Mouse (Mus musculus) gastrocnemius, postnatal 10 days (tissue): ENCODE measurements around the gene Mettl7b. TPM values are rescaled to one million over a fixed set of nuclear protein-coding genes. Genes with fewer than 3 reads are reported as not detected.

ENCODE experiments used
- DNase-seq: peaks from one replicate; pipeline ENCODE4 v3.0.0; 2021; ENCODE audit warnings: mixed read lengths
- total RNA-seq, 2 experiments: library from RNA; stranded (reverse); gene quantifications; 2 replicates each; pipeline ENCODE4 v1.2.3; 2021

The Mettl7b gene
- total RNA-seq, 2 experiments from 2014 or later: 0.19 TPM; not detected in 1

GRCm38 (mm10) chr10:128919203-128919631, 41.6 kb downstream of the Mettl7b start:
- peak; percentile 42 for DNase-seq

DNA sequence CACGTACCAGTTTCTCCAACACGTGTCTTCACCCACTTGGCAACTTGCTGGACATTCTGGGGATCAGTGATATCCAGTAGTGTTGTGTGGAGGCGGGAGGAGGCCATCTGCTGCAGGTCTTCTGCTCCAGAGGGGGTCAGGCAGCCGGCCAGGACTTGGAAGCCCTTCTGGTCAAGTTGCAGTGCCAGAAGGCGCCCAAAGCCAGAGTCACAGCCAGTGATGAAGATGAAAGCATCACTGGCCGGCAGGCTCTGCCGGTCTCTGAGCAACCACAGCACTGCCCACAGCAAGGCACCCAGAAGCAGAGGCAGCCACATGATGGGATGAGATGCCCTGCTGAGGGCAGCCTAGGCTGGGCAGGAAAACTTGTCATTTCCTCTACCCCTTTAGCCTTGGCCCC, 42.5 kb downstream of the Mettl7b start:
- peak; percentile 81 for DNase-seq

DNA sequence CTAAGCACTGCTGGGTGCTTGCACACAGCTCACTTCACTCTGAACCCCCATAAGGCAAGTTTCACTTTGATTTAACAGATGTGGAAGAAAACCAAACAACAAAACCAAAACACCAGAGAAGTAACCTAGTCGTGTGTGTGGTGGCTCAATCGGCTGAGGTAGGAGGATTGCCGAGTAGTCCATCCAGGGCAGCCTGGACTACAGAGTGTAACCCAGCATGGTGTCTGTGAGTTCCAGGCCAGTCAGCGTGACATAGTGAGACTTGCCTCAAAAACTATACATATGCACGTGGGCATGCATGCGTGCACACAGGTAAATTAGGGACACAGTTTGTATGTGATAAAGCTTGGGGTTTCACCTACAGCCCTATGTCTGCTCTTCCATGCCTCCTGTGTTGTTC, 43.4 kb downstream of the Mettl7b start:
- DNase-seq: no peak

- DNase-seq: no peak
Observed at GRCm38 (mm10) chr10:128916665-128917064, 44.1 kb downstream of the Mettl7b start.

DNA sequence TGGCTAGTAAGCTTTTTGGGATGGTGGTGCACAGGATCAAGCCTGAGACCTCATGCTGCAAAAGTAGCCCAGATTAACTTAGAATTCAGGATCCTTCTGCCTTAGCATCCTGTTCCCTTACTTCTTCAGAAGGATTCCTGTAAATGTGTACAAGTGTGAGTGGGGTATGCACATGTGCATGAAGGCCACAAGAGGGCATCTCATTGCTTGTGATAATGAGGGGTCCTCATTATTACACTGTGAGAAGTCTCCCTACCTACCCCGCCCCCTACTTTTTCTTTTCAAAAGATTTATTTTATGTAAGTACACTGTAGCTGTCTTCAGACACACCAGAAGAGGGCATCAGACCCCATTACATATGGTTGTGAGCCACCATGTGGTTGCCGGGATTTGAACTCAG, 45.2 kb downstream of the Mettl7b start:
- DNase-seq: no peak

DNA sequence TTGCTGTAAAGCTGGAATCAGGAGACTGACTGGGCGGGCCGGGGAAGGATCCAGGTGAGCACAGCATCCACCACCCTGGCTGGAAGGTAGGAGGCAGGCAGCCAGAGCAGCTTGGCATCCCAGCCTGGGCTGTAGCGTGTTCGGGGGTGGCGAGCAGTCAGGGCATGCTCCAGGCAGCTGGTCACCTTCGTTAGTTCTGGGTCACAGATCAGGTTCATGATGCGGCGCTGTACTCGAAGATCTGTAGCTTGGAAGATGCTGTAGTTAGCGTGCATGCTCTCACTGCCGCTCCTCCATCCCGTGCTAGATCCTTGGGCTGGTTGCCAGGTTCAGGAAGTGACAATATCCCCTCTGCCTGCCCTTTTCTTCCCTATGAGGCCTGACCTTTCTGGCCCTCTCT, 47.1 kb downstream of the Mettl7b start:
- DNase-seq: peak; percentile 13

- DNase-seq: peak; percentile 91
Observed at GRCm38 (mm10) chr10:128913219-128913618, 47.6 kb downstream of the Mettl7b start.

GRCm38 (mm10) chr10:128912791-128913190, 48.0 kb downstream of the Mettl7b start:
- no peak for DNase-seq

DNA sequence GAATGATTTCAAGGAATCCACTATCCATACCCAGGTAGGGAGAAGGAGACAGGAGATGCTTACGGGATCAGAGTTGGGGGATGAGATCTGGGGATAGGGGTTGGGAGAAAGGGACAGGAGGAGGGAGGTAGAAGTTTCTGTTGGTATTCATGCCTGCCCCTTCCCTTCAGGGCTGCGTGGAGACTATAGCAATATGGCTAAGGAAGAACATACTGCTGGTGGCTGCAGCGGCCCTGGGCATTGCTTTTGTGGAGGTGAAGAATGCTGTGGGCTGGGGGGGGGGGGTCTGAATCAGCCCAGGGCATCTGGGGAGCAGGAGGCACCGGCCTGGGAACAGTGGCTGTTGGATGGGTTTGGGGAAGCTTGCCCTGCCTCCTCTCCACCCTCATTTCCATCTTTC, 48.5 kb downstream of the Mettl7b start:
- no peak for DNase-seq

DNA sequence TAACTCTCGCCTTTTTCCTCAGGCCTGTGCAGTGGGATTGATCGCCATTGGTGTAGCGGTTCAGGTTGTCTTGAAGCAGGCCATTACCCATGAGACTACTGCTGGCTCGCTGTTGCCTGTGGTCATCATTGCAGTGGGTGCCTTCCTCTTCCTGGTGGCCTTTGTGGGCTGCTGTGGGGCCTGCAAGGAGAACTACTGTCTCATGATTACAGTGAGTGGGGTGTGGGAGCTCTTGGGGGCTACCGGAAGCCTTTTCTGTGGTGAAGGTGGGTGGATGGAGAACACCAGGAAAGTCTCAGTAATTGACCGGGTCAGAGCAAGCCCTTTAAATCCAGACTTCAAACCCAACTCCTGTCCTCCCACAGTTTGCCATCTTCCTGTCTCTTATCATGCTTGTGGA, 49.4 kb downstream of the Mettl7b start:
- no peak for DNase-seq

- DNase-seq: peak; percentile 66
Observed at GRCm38 (mm10) chr10:128910066-128910841, 50.5 kb downstream of the Mettl7b start.

DNA sequence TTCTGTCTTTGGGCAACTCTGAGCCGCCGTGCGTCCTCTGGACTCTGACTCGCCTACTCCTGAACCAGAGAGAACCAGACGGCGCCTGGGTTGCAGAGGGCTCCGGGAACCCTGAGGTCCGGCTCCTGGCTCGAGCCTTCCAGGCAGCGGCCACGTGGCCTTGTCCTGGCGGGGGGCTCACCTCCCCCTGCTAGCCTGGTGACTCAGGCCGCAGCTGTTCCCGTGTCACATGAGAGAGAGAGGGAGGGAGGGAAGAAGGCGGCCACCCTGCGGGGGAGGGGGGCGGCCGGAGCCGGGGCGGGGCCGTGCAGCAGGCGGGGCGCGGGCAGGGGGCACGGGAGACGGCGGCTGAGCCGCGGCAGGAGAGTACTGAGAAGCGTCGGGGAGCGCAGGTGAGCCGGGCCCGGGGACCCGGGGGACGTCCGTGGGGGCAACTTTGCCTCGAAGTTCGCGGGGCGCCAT, 51.2 kb downstream of the Mettl7b start:
- DNase-seq: peak; percentile 90

- no peak for DNase-seq
Observed at GRCm38 (mm10) chr10:128908778-128909448, 51.9 kb downstream of the Mettl7b start.

Other genes starting within 250 kb of the Mettl7b start
- 1 to 10 TPM; 7.1 to 8.8 TPM for gene Dgka, start 216.1 kb downstream of the Mettl7b start, total RNA-seq
- gene Pym1, start 213.1 kb downstream of the Mettl7b start, total RNA-seq: 10 to 100 TPM; 13.7 to 14.9 TPM
- 1 to 10 TPM; 2.8 to 3.8 TPM for gene Mmp19, start 170.1 kb downstream of the Mettl7b start, total RNA-seq
- gene Dnajc14, start 156.9 kb downstream of the Mettl7b start, total RNA-seq: 10 to 100 TPM; 28.9 to 34.6 TPM
- 10 to 100 TPM in 1 of 2 experiments, 1 to 10 TPM in 1; 7.4 to 10.8 TPM for gene Tmem198b, start 156.6 kb downstream of the Mettl7b start, total RNA-seq
- 10 to 100 TPM; 45.3 to 45.4 TPM for gene Sarnp, start 143.7 kb downstream of the Mettl7b start, total RNA-seq
- 1 to 10 TPM; 7.5 to 8.8 TPM for gene Ormdl2, start 139.3 kb downstream of the Mettl7b start, total RNA-seq
- 1 to 10 TPM; 8.2 to 9.5 TPM for gene Gdf11, start 69.3 kb downstream of the Mettl7b start, total RNA-seq
- gene Cd63, start 60.0 kb downstream of the Mettl7b start, total RNA-seq: 100 to 1,000 TPM; 198 to 258 TPM
- 10 to 100 TPM in 1 of 2 experiments, 1 to 10 TPM in 1; 8.2 to 12.5 TPM for gene Rdh5, start 38.1 kb downstream of the Mettl7b start, total RNA-seq
- gene Bloc1s1, start 37.0 kb downstream of the Mettl7b start, total RNA-seq: 100 to 1,000 TPM; 201 to 210 TPM
- gene Itga7, start 27.2 kb downstream of the Mettl7b start, total RNA-seq: 100 to 1,000 TPM; 125 to 127 TPM
- gene Olfr9, start 28.4 kb upstream of the Mettl7b start, total RNA-seq: not detected
- not detected for gene Olfr763, start 49.8 kb upstream of the Mettl7b start, total RNA-seq
- not detected for gene Olfr764-ps1, start 78.9 kb upstream of the Mettl7b start, total RNA-seq
- gene Olfr765, start 89.0 kb upstream of the Mettl7b start, total RNA-seq: not detected
- not detected for gene Olfr766-ps1, start 108.0 kb upstream of the Mettl7b start, total RNA-seq
- not detected for gene Olfr767, start 121.9 kb upstream of the Mettl7b start, total RNA-seq
- not detected for gene Olfr768, start 138.4 kb upstream of the Mettl7b start, total RNA-seq
- not detected for gene Olfr769, start 156.9 kb upstream of the Mettl7b start, total RNA-seq
- gene Olfr770, start 178.0 kb upstream of the Mettl7b start, total RNA-seq: not detected
- not detected for gene Olfr771, start 203.8 kb upstream of the Mettl7b start, total RNA-seq
- gene Olfr772, start 216.9 kb upstream of the Mettl7b start, total RNA-seq: not detected
- gene Olfr773, start 226.4 kb upstream of the Mettl7b start, total RNA-seq: not detected